Mouse (Mus musculus) liver, adult 2 months (tissue): ENCODE results near the gene Gm3604. TPM values are rescaled to one million over a fixed set of nuclear protein-coding genes. Genes with fewer than 3 reads are reported as not detected.
A peak's percentile ranks its signal among the peaks of the same experiment; 100 is the strongest.
"Not testable (repeated sequence)": the region's sequence is repeated elsewhere in the genome, so short reads cannot be mapped to it uniquely, and the experiment has no call there.

Experiments
- DNase-seq: peaks from one replicate; pipeline ENCODE4 v3.0.0-alpha.2; 2011; ENCODE audit warnings: low read depth, low spot score; ENCODE audit errors: extremely low read depth
- H3K27ac ChIP-seq: fragments of 200-500 bp; replicated peaks from 2 replicates; pipeline ENCODE4 v1.5.1; 2012; ENCODE audit warnings: low read depth, mild to moderate bottlenecking, control low read depth, inconsistent platforms, low read length; ENCODE audit not compliant: insufficient read depth
- H3K27me3 ChIP-seq: fragments of 200-500 bp; 2 replicates; pipeline ENCODE4 v1.6.1; 2012; ENCODE audit warnings: mild to moderate bottlenecking, moderate library complexity, low read length, inconsistent platforms; ENCODE audit not compliant: control insufficient read depth, insufficient read depth
- H3K36me3 ChIP-seq: fragments of 200-500 bp; 2 replicates; pipeline ENCODE4 v1.6.1; 2012; ENCODE audit warnings: low read length, inconsistent platforms; ENCODE audit not compliant: control insufficient read depth, insufficient read depth
- H3K4me1 ChIP-seq: fragments of 200-500 bp; 2 replicates; pipeline ENCODE4 v1.6.1; 2011; ENCODE audit warnings: low read length; ENCODE audit not compliant: control insufficient read depth, insufficient read depth
- H3K4me3 ChIP-seq: fragments of 200-500 bp; 2 replicates; pipeline ENCODE4 v1.5.1; 2011; ENCODE audit warnings: low read depth, mild to moderate bottlenecking, control low read depth, low read length, moderate library complexity; ENCODE audit not compliant: insufficient read depth
- H3K79me2 ChIP-seq: fragments of 200-500 bp; 2 replicates; pipeline ENCODE4 v1.6.1; 2012; ENCODE audit warnings: inconsistent platforms, mild to moderate bottlenecking, low read length, moderate library complexity; ENCODE audit not compliant: control insufficient read depth, insufficient read depth
- H3K9ac ChIP-seq: fragments of 200-500 bp; 2 replicates; pipeline ENCODE4 v1.6.1; 2012; ENCODE audit warnings: low read depth, mild to moderate bottlenecking, control low read depth, inconsistent platforms, low read length
- CTCF ChIP-seq: fragments of 200-500 bp; IDR thresholded peaks from 2 replicates; pipeline ENCODE4 v1.5.1; 2011; ENCODE audit warnings: low read depth, low read length, control low read depth
- POLR2A ChIP-seq: fragments of 200-500 bp; IDR thresholded peaks from 2 replicates; pipeline ENCODE4 v1.6.1; 2011; ENCODE audit warnings: low read length, control low read depth; ENCODE audit not compliant: insufficient read depth; ENCODE audit errors: extremely low read depth
- WGBS: fragments of 180-500 bp; shearing (Covaris S2); methylation state at CpG from one replicate; pipeline ENCODE4 v1.1.7; 2018; 5-methylcytosine and 5-hydroxymethylcytosine counted together
- polyA plus RNA-seq: library from polyadenylated mRNA; depleted of rRNA; stranded (reverse); fragments of >200 nt; gene quantifications from 2 replicates; pipeline ENCODE4 v1.2.3, GENCODE M21; 2012; rRNA removed
- total RNA-seq: library from RNA; depleted of rRNA; stranded (reverse); fragments of >200 nt; gene quantifications from 2 replicates; pipeline ENCODE4 v1.2.3, GENCODE M21; 2014; rRNA removed

Gm3604 gene
- total RNA-seq = 0.47 and 0.74 TPM in 2 replicates
- polyA plus RNA-seq = not detected in 2 replicates

- Histone ChIP-seq H3K9ac (peak within 1 kb of the TSS; percentile 66), H3K4me3 (peak within 1 kb of the TSS; percentile 44)
- WGBS = 5% methylated on average over 13 of the region's 13 CpGs
- not testable (repeated sequence) for H3K79me2 ChIP-seq, H3K27ac ChIP-seq, H3K36me3 ChIP-seq, H3K27me3 ChIP-seq, H3K4me1 ChIP-seq
- DNase-seq = peak; percentile 36
These were observed at the start of gene Gm3604 for GRCm38 (mm10) chr13:62382952-62383351. TSS of gene Gm3604 (minus strand) at chr13:62383177.

- not testable (repeated sequence) for H3K79me2 ChIP-seq, H3K9ac ChIP-seq, H3K27ac ChIP-seq, DNase-seq, H3K4me1 ChIP-seq, H3K4me3 ChIP-seq, H3K36me3 ChIP-seq, H3K27me3 ChIP-seq
- WGBS = 73% methylated on average over 3 of the region's 3 CpGs
These were observed 16.2 kb upstream of the Gm3604 start for GRCm38 (mm10) chr13:62399206-62399605.

GRCm38 (mm10) chr13:62390076-62390620 is 7.2 kb upstream of the Gm3604 start:
- H3K27ac ChIP-seq, H3K36me3 ChIP-seq, DNase-seq, H3K4me3 ChIP-seq, H3K79me2 ChIP-seq, H3K4me1 ChIP-seq, H3K9ac ChIP-seq, H3K27me3 ChIP-seq: not testable (repeated sequence)
- WGBS = 89% methylated on average over 8 of the region's 8 CpGs

GRCm38 (mm10) chr13:62331786-62332185 is 51.2 kb downstream of the Gm3604 start:
- Histone ChIP-seq H3K27me3 (no peaks in the 10 kb centered on the region), H3K36me3 (no peaks in the 10 kb centered on the region), H3K4me3 (no peak overlapping the region), H3K9ac (no peak overlapping the region), H3K27ac (no peak overlapping the region), H3K79me2 (no peaks in the 10 kb centered on the region), H3K4me1 (no peaks in the 10 kb centered on the region)
- DNase-seq = no peak
- no peak for TF ChIP-seq CTCF
- TF ChIP-seq POLR2A = no peak

- no peak overlapping the region for H3K4me3 ChIP-seq
- TF ChIP-seq POLR2A = no peak
- no peak for DNase-seq
- WGBS = 56% methylated on average over 2 of the region's 2 CpGs
- H3K9ac ChIP-seq = no peak overlapping the region
- no peaks in the 10 kb centered on the region for H3K79me2 ChIP-seq
- H3K36me3 ChIP-seq = no peaks in the 10 kb centered on the region
- H3K4me1 ChIP-seq = no peaks in the 10 kb centered on the region
- H3K27me3 ChIP-seq = no peaks in the 10 kb centered on the region
- H3K27ac ChIP-seq = no peak overlapping the region
These were observed 51.6 kb downstream of the Gm3604 start for GRCm38 (mm10) chr13:62331381-62331780.

Other genes starting within 250 kb of the Gm3604 start
- 5.2 and 5.8 TPM in 2 replicates for gene Gm49359, start 83.7 kb upstream of the Gm3604 start, total RNA-seq
- gene Gm49359, start 83.7 kb upstream of the Gm3604 start, polyA plus RNA-seq = 0.19 and 0.71 TPM in 2 replicates
- 2.2 TPM in 1 of 2 replicates, not detected in the other for gene Zfp935, start 175.3 kb upstream of the Gm3604 start, total RNA-seq
- gene Zfp935, start 175.3 kb upstream of the Gm3604 start, polyA plus RNA-seq = not detected in 2 replicates
- gene Zfp934, start 188.0 kb upstream of the Gm3604 start, total RNA-seq = 0.67 and 1.1 TPM in 2 replicates
- gene Zfp934, start 188.0 kb upstream of the Gm3604 start, polyA plus RNA-seq = 0.27 TPM in 1 of 2 replicates, not detected in the other
- gene 6720489N17Rik, start 241.0 kb upstream of the Gm3604 start, total RNA-seq = 0.46 and 0.60 TPM in 2 replicates
- 0.07 TPM in 1 of 2 replicates, not detected in the other for gene 6720489N17Rik, start 241.0 kb upstream of the Gm3604 start, polyA plus RNA-seq